Mouse (Mus musculus): ENCODE measurements around the gene Cst13. TPM values are rescaled to one million over a fixed set of nuclear protein-coding genes. Genes with fewer than 3 reads are reported as not detected.

Cst13 gene
- polyA plus RNA-seq (2014; fragmentation: Illumina TruSeq; extraction: RNeasy Lipid Tissue Mini Kit (QIAGEN cat#74804); ENCODE audit: insufficient read depth, low read depth, low replicate concordance): not detected

GRCm38 (mm10) chr2:148819909-148820308 is at the start of gene Cst13:
Gene Cst13 (plus strand): TSS chr2:148820081.

GRCm38 (mm10) chr2:148771397-148771796 is 48.5 kb upstream of the Cst13 start, which contains the start of gene Cst11:
Gene Cst11 (minus strand): TSS chr2:148771497.

GRCm38 (mm10) chr2:148781709-148782108 is 38.2 kb upstream of the Cst13 start, which contains the start of gene 8030411F24Rik:
Gene 8030411F24Rik (plus strand): TSS chr2:148782009.

GRCm38 (mm10) chr2:148789142-148789541 is 30.7 kb upstream of the Cst13 start, which contains the start of gene Cst12:
Gene Cst12 (plus strand): TSS chr2:148789361.

GRCm38 (mm10) chr2:148798485-148798884 is 21.4 kb upstream of the Cst13 start, which contains the start of gene Cst8:
Gene Cst8 (plus strand): TSS chr2:148798785.

GRCm38 (mm10) chr2:148834912-148835311 is 15.0 kb downstream of the Cst13 start, which contains the start of gene Cst9:
Gene Cst9 (plus strand): TSS chr2:148835147.

GRCm38 (mm10) chr2:148864966-148865365 is 45.1 kb downstream of the Cst13 start, which contains the start of gene 9230104L09Rik:
Gene 9230104L09Rik (minus strand): TSS chr2:148865038.

GRCm38 (mm10) chr2:148875335-148875811 is 55.5 kb downstream of the Cst13 start, which contains the start of gene Cst3:
Gene Cst3 (minus strand): TSS chr2:148875692.

Other genes starting within 250 kb of the Cst13 start
- 25.8 TPM for gene Nxt1, start 147.5 kb upstream of the Cst13 start, polyA plus RNA-seq (2014; fragmentation: Illumina TruSeq; extraction: RNeasy Lipid Tissue Mini Kit (QIAGEN cat#74804); ENCODE audit: insufficient read depth, low read depth, low replicate concordance)
- 12.4 TPM for gene Gzf1, start 139.1 kb upstream of the Cst13 start, polyA plus RNA-seq (2014; fragmentation: Illumina TruSeq; extraction: RNeasy Lipid Tissue Mini Kit (QIAGEN cat#74804); ENCODE audit: insufficient read depth, low read depth, low replicate concordance)
- 0.53 TPM for gene Napb, start 87.6 kb upstream of the Cst13 start, polyA plus RNA-seq (2014; fragmentation: Illumina TruSeq; extraction: RNeasy Lipid Tissue Mini Kit (QIAGEN cat#74804); ENCODE audit: insufficient read depth, low read depth, low replicate concordance)
- gene Cstl1, start 69.7 kb upstream of the Cst13 start, polyA plus RNA-seq (2014; fragmentation: Illumina TruSeq; extraction: RNeasy Lipid Tissue Mini Kit (QIAGEN cat#74804); ENCODE audit: insufficient read depth, low read depth, low replicate concordance): not detected
- not detected for gene Cst11, start 48.6 kb upstream of the Cst13 start, polyA plus RNA-seq (2014; fragmentation: Illumina TruSeq; extraction: RNeasy Lipid Tissue Mini Kit (QIAGEN cat#74804); ENCODE audit: insufficient read depth, low read depth, low replicate concordance)
- not detected for gene 8030411F24Rik, start 38.1 kb upstream of the Cst13 start, polyA plus RNA-seq (2014; fragmentation: Illumina TruSeq; extraction: RNeasy Lipid Tissue Mini Kit (QIAGEN cat#74804); ENCODE audit: insufficient read depth, low read depth, low replicate concordance)
- gene Cst12, start 30.7 kb upstream of the Cst13 start, polyA plus RNA-seq (2014; fragmentation: Illumina TruSeq; extraction: RNeasy Lipid Tissue Mini Kit (QIAGEN cat#74804); ENCODE audit: insufficient read depth, low read depth, low replicate concordance): not detected
- gene Cst8, start 21.3 kb upstream of the Cst13 start, polyA plus RNA-seq (2014; fragmentation: Illumina TruSeq; extraction: RNeasy Lipid Tissue Mini Kit (QIAGEN cat#74804); ENCODE audit: insufficient read depth, low read depth, low replicate concordance): 38.4 TPM
- gene Cst9, start 15.1 kb downstream of the Cst13 start, polyA plus RNA-seq (2014; fragmentation: Illumina TruSeq; extraction: RNeasy Lipid Tissue Mini Kit (QIAGEN cat#74804); ENCODE audit: insufficient read depth, low read depth, low replicate concordance): not detected
- 37.1 TPM for gene 9230104L09Rik, start 45.0 kb downstream of the Cst13 start, polyA plus RNA-seq (2014; fragmentation: Illumina TruSeq; extraction: RNeasy Lipid Tissue Mini Kit (QIAGEN cat#74804); ENCODE audit: insufficient read depth, low read depth, low replicate concordance)
- 1,631 TPM for gene Cst3, start 55.6 kb downstream of the Cst13 start, polyA plus RNA-seq (2014; fragmentation: Illumina TruSeq; extraction: RNeasy Lipid Tissue Mini Kit (QIAGEN cat#74804); ENCODE audit: insufficient read depth, low read depth, low replicate concordance)
- not detected for gene Gm1330, start 183.2 kb downstream of the Cst13 start, polyA plus RNA-seq (2014; fragmentation: Illumina TruSeq; extraction: RNeasy Lipid Tissue Mini Kit (QIAGEN cat#74804); ENCODE audit: insufficient read depth, low read depth, low replicate concordance)
- not detected for gene Gm10750, start 197.2 kb downstream of the Cst13 start, polyA plus RNA-seq (2014; fragmentation: Illumina TruSeq; extraction: RNeasy Lipid Tissue Mini Kit (QIAGEN cat#74804); ENCODE audit: insufficient read depth, low read depth, low replicate concordance)

Measured in lung, adult 10 weeks (tissue).